Mouse (Mus musculus) c-Kit-positive CD71-positive TER-119-negative erythroid progenitor cells, embryonic 14.5 days (primary cell): ENCODE measurements around the gene Dagla.

Experiments
- DNase-seq: peaks from one replicate; pipeline ENCODE4 v3.0.0-alpha.2; 2013; ENCODE audit warnings: low read depth

Dagla gene

GRCm38 (mm10) chr19:10235784-10236565 is 68.7 kb downstream of the Dagla start:
- DNase-seq: no peak

DNA sequence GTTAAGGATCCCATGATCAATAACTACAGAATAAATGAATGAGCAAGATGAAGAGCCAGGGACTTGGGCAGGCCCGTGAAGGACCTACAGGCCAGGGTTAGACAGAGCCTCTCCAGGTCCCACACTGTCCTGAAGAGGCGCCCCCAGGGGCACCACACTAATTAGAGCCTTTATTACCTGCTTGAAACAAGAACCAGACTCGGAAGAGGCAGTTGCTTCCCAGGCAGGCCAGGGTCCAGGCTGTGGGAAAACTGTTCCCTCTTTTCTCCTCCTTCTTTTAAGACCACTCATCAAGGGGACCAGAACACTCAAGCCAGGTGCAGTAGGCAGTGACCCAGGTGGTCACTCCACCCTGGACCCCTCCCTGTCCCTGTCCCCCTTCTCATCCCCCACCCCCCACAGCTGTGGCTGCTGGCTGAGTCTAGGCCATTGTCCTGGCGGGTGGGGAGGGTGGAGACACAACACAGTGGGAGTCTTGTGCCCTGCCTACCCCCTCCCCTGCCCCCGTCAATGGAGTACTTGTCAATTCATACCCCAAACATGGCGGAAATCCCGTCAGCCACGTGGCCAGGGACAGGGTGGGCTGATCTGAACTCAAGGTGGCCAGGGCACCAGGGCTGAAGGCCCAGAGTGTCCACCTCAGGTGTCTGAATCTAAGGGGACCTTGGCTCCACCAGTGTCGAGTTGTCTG is 72.2 kb downstream of the Dagla start:
- no peak for DNase-seq

GRCm38 (mm10) chr19:10231871-10232270 is 72.8 kb downstream of the Dagla start:
- no peak for DNase-seq

DNA sequence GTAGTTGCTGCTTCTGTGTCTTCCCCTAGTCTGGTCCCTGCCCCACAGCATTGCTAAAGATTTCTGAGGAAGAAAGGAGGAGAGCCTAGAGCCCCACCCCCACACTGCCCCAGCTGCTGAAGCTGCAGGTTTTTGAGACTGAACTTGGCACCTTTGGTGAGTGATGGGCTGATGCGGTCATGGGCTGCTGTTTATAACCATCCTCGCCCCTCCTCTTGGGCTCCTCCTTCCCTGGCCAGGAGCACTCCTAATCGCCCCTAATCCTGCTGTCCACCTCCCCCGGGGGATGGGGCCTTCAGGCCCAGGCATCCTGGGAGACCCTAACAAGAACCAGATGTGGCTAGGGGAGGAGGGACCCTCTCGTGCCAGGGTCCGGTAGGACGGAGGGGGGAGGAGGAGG is 73.7 kb downstream of the Dagla start:
- no peak for DNase-seq

- no peak for DNase-seq
Observed at GRCm38 (mm10) chr19:10225767-10226166, 78.9 kb downstream of the Dagla start.

DNA sequence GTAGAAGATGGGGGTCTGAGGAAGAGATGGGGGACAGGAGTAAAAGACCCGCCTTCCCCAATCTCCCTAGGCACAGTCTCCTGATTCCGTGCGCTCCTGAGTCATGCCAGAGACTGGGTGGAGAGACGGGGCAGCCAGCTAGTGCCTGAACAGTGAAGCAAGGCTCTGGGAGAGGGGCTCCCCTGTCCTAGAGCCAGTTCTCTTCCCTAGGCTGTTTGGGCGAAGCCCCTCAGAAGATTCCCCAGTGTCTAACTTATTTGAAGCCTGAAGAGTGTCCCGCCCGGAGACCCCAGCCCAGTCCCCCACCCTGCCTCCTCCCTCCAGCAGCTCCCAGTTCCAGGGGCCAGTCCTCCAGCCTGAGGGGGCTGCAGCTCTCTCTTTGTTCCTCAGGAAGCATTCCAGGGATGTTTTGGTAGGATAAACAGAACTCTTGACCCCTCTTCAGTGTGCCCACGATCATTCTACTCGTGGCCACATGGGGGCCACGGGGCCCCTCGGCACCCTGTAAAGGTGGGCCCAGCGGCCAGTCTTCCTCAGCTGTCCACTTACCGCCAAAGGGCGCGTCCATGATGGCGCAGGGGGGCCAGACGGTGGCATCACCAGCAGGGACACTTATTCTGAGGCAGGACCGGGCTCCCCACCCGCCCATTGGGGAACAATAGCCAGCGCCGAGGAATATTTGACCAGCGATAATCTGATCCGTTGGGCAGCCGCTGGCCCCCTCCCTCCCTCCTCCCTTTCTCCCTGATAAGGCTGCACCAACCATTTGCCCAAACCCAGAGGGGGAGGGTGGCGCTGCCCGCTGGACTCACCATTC is 79.8 kb downstream of the Dagla start:
- DNase-seq: no peak

DNA sequence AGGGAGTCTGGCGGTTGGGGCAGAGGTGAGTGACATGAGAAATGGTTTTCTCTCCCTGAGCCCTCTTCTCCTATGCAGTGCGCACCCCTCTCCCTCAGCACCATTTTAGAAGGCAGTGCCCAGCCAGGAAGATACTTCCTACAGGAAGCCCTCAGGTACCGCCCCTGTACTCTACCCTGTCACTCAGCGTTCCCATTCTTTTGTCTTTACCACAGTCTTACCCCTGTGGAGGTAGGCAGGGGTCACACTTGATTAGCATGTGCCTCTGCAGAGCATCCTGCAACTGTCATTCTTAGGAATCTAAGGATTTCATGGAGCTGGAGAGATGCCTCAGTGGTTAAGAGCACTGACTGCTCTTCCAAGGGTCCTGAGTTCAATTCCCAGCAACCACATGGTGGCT is 81.1 kb downstream of the Dagla start:
- DNase-seq: no peak

GRCm38 (mm10) chr19:10222656-10223055 is 82.0 kb downstream of the Dagla start:
- no peak for DNase-seq

DNA sequence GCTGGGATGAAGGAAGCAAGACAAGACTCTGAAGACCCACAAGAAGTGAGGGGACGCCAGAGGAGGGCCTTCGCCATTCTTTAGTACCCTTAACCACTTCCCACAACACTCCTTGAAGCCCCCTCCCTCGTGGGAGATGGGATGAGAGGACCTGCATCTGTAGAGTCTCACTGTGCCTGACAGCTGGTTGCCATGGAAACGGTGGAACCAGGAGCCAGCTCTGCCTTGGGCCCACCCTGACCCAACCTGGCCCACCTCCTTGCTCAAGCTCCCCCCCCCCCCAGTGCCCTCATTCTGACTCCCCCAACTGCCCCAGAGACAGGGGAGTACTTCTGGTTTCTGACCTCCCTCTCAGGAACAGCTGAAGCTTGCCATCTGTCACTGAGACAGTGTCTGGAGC is 83.1 kb downstream of the Dagla start:
- no peak for DNase-seq

DNA sequence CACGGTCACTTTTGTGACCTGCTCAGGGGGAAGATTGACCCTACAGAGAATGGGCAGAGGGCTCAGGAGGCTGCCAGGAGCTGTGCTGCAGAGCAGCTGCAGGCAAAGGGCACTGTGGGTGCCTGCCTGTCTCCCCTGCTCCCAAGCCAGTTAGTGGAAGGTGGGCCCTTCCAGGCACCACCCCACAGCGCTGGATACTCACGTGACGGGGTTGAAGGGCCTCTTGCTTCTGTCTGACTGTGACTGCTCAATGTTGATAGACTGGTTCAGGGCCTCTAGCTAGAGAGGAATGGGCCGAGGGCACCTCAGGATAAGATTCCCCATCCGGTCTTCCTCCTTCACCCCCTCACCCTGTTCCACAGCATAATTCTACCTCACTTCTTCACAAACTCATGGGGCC is 85.1 kb downstream of the Dagla start:
- DNase-seq: no peak

GRCm38 (mm10) chr19:10219108-10219507 is 85.6 kb downstream of the Dagla start:
- peak; percentile 60 for DNase-seq

DNA sequence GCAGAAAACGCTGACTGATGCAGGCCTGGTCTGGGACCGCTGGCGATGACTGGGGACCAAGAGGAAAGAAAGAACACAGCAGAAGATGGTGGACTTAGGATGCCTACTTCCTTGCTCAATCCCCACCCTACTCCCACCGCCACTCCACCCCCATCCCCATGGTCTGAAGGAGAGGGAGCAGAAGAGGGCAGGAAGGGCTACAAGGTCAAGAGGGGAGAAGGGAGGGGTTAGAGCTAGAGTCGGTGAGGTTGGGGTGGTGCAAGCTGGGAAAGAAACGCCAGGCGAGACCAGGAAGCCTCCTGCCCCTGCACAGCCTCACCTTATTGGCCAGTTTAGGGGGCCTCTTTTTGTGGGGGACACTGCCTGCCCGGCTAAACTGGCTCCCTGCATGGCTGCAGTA is 88.6 kb downstream of the Dagla start:
- no peak for DNase-seq

GRCm38 (mm10) chr19:10213796-10214471 is 90.7 kb downstream of the Dagla start:
- no peak for DNase-seq

DNA sequence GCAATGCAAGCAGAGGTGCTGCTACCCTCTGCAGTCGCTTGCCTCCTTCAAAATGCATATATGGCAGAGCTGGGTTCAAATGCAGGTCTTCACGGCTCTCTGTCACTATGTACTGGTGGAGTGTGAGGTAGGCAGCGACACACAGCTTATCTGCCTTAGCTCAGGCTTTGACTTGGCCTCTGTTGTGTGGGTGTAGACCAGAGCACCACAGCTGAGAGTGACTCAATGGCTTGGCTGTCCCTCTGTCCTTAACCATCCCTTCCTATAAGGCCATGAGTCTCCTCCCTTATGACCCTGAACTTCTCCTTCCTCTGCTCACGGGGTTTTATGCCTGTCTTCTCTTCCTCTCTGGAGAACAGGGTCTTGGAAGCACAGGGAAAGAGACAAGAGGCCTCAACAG is 93.8 kb downstream of the Dagla start:
- DNase-seq: no peak

DNA sequence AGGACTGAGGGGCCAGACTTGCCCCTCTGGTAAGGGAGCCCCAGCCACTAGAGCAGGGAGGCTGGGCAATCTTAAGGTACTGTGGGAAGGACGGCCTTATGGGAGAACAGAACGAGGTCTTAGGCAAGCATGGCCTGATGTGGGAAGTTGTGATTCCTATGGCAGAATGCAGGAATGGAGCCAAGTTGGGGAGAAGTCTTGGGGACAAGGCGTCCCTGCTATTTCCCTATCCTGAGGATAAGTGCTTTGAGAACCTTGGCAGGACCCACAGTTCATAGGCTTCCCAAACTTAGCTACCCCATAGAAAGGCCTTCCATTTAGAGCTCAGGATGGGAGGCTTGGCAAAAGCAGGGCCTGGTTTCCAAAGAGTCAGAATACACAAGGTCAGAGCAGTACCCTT is 95.8 kb downstream of the Dagla start:
- DNase-seq: no peak

- DNase-seq: no peak
Observed at GRCm38 (mm10) chr19:10205051-10205450, 99.6 kb downstream of the Dagla start.

GRCm38 (mm10) chr19:10204616-10205001 is 100.1 kb downstream of the Dagla start:
- DNase-seq: peak; percentile 65

- DNase-seq: peak; percentile 81
Observed at GRCm38 (mm10) chr19:10203848-10204615, 100.6 kb downstream of the Dagla start, which contains the start of the genes Tmem258 and Fen1. TSS of gene Tmem258 (plus strand) at chr19:10204014. TSS of gene Fen1 (minus strand) at chr19:10204169.

DNA sequence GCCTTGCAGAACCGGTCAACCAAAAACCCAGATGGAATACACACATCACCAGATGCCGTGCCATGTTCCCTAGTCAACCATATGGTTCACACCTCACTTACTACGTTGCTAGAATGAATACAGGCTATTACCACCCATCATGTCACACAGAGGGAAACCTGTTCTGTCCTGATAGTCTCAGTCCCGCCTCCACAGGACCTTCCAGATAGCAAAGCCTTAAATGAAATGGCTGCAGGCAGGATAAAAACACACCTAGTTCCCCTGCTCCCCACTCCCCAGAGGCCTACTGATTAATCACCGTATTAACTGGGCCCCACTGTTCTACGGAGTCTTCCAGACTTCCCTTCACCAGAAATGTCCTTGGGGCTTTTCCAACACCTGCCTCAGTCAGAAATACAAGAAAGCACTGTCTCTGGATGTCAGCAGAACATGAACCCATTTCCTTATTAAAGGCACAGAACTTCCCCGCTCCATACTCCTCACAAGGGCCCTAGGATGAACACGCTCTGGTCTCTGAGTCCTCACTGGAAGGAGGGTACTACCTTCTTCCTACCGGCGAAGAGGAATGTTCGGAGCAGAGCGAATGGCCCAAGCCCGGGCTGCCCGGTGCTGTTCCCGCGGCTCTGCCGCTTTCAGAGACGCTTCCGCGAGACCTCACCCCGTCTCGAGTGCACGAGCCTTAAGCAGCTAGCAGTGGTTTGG is 101.4 kb downstream of the Dagla start:
- peak; percentile 86 for DNase-seq

- peak; percentile 78 for DNase-seq
Observed at GRCm38 (mm10) chr19:10198723-10199122, 106.0 kb downstream of the Dagla start.

DNA sequence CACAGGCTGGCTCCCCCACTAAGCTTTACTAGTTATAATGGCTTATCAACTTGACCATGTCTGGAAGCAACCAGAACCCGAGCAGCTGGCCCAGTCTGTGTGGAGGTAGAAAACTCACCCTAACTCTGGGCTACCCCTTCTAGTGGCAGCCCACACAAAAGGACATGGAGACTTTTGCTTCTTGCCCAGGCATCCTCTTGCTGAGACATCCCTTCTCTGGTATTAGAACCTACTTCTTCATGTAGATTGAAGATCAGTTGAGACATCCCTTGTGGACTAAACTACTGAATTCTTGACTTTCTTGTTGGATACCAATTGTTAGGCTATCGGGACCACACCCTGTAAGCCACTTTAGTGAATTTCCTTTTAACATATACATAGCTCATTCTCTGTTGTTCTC is 106.4 kb downstream of the Dagla start:
- DNase-seq: no peak
